Mouse (Mus musculus) liver, embryonic 14.5 days (tissue): ENCODE data around the gene Rhobtb1.

Source experiments
- CTCF ChIP-seq: IDR thresholded peaks from 2 replicates; pipeline ENCODE4 v1.5.1; 2016; ENCODE audit warnings: antibody characterized with exemption, low read depth, control low read depth
- EP300 ChIP-seq: IDR thresholded peaks from 2 replicates; pipeline ENCODE4 v1.6.1; 2016; ENCODE audit warnings: antibody characterized with exemption, low read depth

DNA sequence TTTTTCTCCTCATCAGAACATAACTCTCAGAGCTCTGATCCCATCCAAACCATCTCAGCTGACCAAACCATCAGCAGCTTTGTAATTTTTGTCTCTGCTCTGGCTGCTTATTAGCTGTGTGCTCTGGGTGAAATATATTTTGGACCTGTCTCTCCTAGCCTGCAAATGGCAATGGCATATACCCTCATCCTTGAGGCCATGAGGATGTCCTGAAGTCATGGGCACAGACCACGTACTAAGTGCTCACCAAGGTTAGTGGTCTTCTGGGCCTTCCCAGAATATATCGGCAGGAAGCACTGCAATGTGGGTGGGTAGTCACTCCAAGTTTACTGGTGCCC, 68.0 kb downstream of the Rhobtb1 start:
- no peak for TF ChIP-seq CTCF
- TF ChIP-seq EP300, result no peak
